Mouse (Mus musculus) myocyte (in vitro differentiated cells): ENCODE measurements at regions not wholly inside any gene's neighbourhood (a gene's known extent, or its start where the extent isn't known, plus 50 kb on each side); places are given as distances from the start of the nearest gene placed in this dataset.

Experiments
- H3K27me3 ChIP-seq: one replicate; pipeline ENCODE4 v1.6.1; 2011; ENCODE audit not compliant: control insufficient read depth, insufficient read depth, insufficient read length
- H3K36me3 ChIP-seq: one replicate; pipeline ENCODE4 v1.6.1; 2011; ENCODE audit not compliant: control insufficient read depth, insufficient read depth
- H3K4me2 ChIP-seq: one replicate; pipeline ENCODE4 v1.6.1; 2011; ENCODE audit warnings: low read depth, control low read depth
- H3K4me3 ChIP-seq: one replicate; pipeline ENCODE4 v1.5.1; 2011; ENCODE audit warnings: mild to moderate bottlenecking, control low read depth, moderate library complexity
- H3K79me2 ChIP-seq: one replicate; pipeline ENCODE4 v1.6.1; 2011; ENCODE audit not compliant: control insufficient read depth, insufficient read depth
- H3ac ChIP-seq: one replicate; pipeline ENCODE4 v1.6.1; 2011; ENCODE audit not compliant: control insufficient read depth, insufficient read length
- CEBPB ChIP-seq: IDR thresholded peaks from 2 replicates; pipeline ENCODE4 v1.6.1; 2011; ENCODE audit warnings: mild to moderate bottlenecking, moderate library complexity; ENCODE audit not compliant: poor library complexity, insufficient read depth, severe bottlenecking
- E2F4 ChIP-seq: IDR thresholded peaks from one replicate; pipeline ENCODE4 v1.6.1; 2011; ENCODE audit warnings: mild to moderate bottlenecking, control low read depth, moderate library complexity; ENCODE audit not compliant: insufficient read depth
- MAX ChIP-seq: IDR thresholded peaks from one replicate; pipeline ENCODE4 v1.6.1; 2011; ENCODE audit warnings: low read depth, mild to moderate bottlenecking, control low read depth
- MYOD1 ChIP-seq, 3 experiments: IDR thresholded peaks; one replicate each; pipeline ENCODE4 v1.6.1; 2011; ENCODE audit warnings: control low read depth in 2 of 3, low read depth in 2 of 3, mild to moderate bottlenecking in 2 of 3, moderate library complexity in 1 of 3; ENCODE audit not compliant: insufficient read length in 2 of 3, control insufficient read depth in 1 of 3
- MYOG ChIP-seq, 3 experiments: IDR thresholded peaks; one replicate each; pipeline ENCODE4 v1.6.1; 2011; ENCODE audit warnings: control low read depth in 2 of 3, low read depth in 2 of 3, mild to moderate bottlenecking in 2 of 3; ENCODE audit not compliant: insufficient read length in 2 of 3, control insufficient read depth in 1 of 3, insufficient read depth in 1 of 3
- POLR2A ChIP-seq: IDR thresholded peaks from one replicate; pipeline ENCODE4 v1.6.1; 2011; ENCODE audit warnings: low read depth, mild to moderate bottlenecking, control low read depth, moderate library complexity; ENCODE audit not compliant: insufficient read length
- POLR2AphosphoS2 ChIP-seq: IDR thresholded peaks from one replicate; pipeline ENCODE4 v1.6.1; 2011; ENCODE audit warnings: low read depth, control low read depth; ENCODE audit not compliant: insufficient read length
- REST ChIP-seq: IDR thresholded peaks from one replicate; pipeline ENCODE4 v1.6.1; 2011; ENCODE audit warnings: mild to moderate bottlenecking, control low read depth, moderate library complexity; ENCODE audit not compliant: insufficient read depth, insufficient read length
- SRF ChIP-seq: IDR thresholded peaks from one replicate; pipeline ENCODE4 v1.6.1; 2011; ENCODE audit warnings: low read depth; ENCODE audit not compliant: control insufficient read depth, insufficient read length
- TCF12 ChIP-seq: IDR thresholded peaks from one replicate; pipeline ENCODE4 v1.6.1; 2011; ENCODE audit warnings: mild to moderate bottlenecking, control low read depth; ENCODE audit not compliant: poor library complexity, insufficient read depth, severe bottlenecking
- TCF3 ChIP-seq: IDR thresholded peaks from one replicate; pipeline ENCODE4 v1.6.1; 2011; ENCODE audit warnings: low read depth, control low read depth; ENCODE audit not compliant: insufficient read length
- USF1 ChIP-seq: IDR thresholded peaks from one replicate; pipeline ENCODE4 v1.6.1; 2011; ENCODE audit warnings: low read depth, mild to moderate bottlenecking, control low read depth, moderate library complexity

GRCm38 (mm10) chr3:128181221-128181908 lies 285.2 kb upstream of the Fam241a start:
- Histone ChIP-seq H3ac (no peak overlapping the region), H3K4me2 (no peak overlapping the region), H3K27me3 (no peaks in the 10 kb centered on the region), H3K79me2 (no peaks in the 10 kb centered on the region), H3K4me3 (no peak overlapping the region), H3K36me3 (no peaks in the 10 kb centered on the region)
- TF ChIP-seq REST (no peak), CEBPB (no peak), SRF (no peak), TCF12 (no peak), MYOD1 (IDR thresholded peaks at IDR 0.05; ENCODE audit: control insufficient read depth in 1 of 3, insufficient read length in 2 of 3, low read depth in 2 of 3) (no peak), MYOG (IDR thresholded peaks at IDR 0.05; ENCODE audit: control insufficient read depth in 1 of 3, insufficient read depth in 1 of 3, insufficient read length in 2 of 3, low read depth in 2 of 3) (no peak)

GRCm38 (mm10) chr3:128149216-128149615 lies 253.1 kb upstream of the Fam241a start:
- no peak overlapping the region for H3ac ChIP-seq
- TF ChIP-seq TCF12 (no peak), TCF3 (no peak), POLR2A (no peak), MYOG (IDR thresholded peaks at IDR 0.05; ENCODE audit: control insufficient read depth in 1 of 3, insufficient read depth in 1 of 3, insufficient read length in 2 of 3, low read depth in 2 of 3) (no peak), SRF (no peak), MYOD1 (IDR thresholded peaks at IDR 0.05; ENCODE audit: control insufficient read depth in 1 of 3, insufficient read length in 2 of 3, low read depth in 2 of 3) (no peak), REST (no peak), POLR2AphosphoS2 (no peak), USF1 (no peak), E2F4 (no peak), CEBPB (no peak), MAX (no peak)
- no peak overlapping the region for H3K4me3 ChIP-seq
- H3K36me3 ChIP-seq, result no peaks in the 10 kb centered on the region
- no peaks in the 10 kb centered on the region for H3K27me3 ChIP-seq
- no peak overlapping the region for H3K4me2 ChIP-seq
- no peaks in the 10 kb centered on the region for H3K79me2 ChIP-seq

- Histone ChIP-seq H3ac (no peak overlapping the region), H3K79me2 (no peaks in the 10 kb centered on the region), H3K36me3 (no peaks in the 10 kb centered on the region), H3K4me3 (no peak overlapping the region), H3K27me3 (no peaks in the 10 kb centered on the region), H3K4me2 (no peak overlapping the region)
- no peak for TF ChIP-seq MYOG (IDR thresholded peaks at IDR 0.05; ENCODE audit: control insufficient read depth in 1 of 3, insufficient read depth in 1 of 3, insufficient read length in 2 of 3, low read depth in 2 of 3)
- no peak for TF ChIP-seq POLR2AphosphoS2
- TF ChIP-seq USF1, result no peak
Observed at GRCm38 (mm10) chr3:128145329-128145728, 249.2 kb upstream of the Fam241a start.

GRCm38 (mm10) chr3:128127836-128128235 lies 231.7 kb upstream of the Fam241a start:
- TF ChIP-seq REST (no peak), TCF3 (no peak), USF1 (no peak), TCF12 (no peak), SRF (no peak), POLR2A (no peak), MAX (no peak), MYOG (IDR thresholded peaks at IDR 0.05; ENCODE audit: control insufficient read depth in 1 of 3, insufficient read depth in 1 of 3, insufficient read length in 2 of 3, low read depth in 2 of 3) (no peak), POLR2AphosphoS2 (no peak), CEBPB (no peak), E2F4 (no peak), MYOD1 (IDR thresholded peaks at IDR 0.05; ENCODE audit: control insufficient read depth in 1 of 3, insufficient read length in 2 of 3, low read depth in 2 of 3) (no peak)
- Histone ChIP-seq H3K79me2 (no peaks in the 10 kb centered on the region), H3K36me3 (no peaks in the 10 kb centered on the region), H3K4me2 (no peak overlapping the region), H3K4me3 (no peak overlapping the region), H3ac (no peak overlapping the region), H3K27me3 (no peaks in the 10 kb centered on the region)

- no peaks in the 10 kb centered on the region for H3K36me3 ChIP-seq
- H3ac ChIP-seq, result no peak overlapping the region
- no peak for TF ChIP-seq MYOG (IDR thresholded peaks at IDR 0.05; ENCODE audit: control insufficient read depth in 1 of 3, insufficient read depth in 1 of 3, insufficient read length in 2 of 3, low read depth in 2 of 3)
- TF ChIP-seq USF1, result no peak
- no peak overlapping the region for H3K4me2 ChIP-seq
- H3K79me2 ChIP-seq, result no peaks in the 10 kb centered on the region
- no peak overlapping the region for H3K4me3 ChIP-seq
- no peaks in the 10 kb centered on the region for H3K27me3 ChIP-seq
Observed at GRCm38 (mm10) chr3:128126664-128127063, 230.5 kb upstream of the Fam241a start.
